Mouse (Mus musculus): ENCODE measurements at regions not wholly inside any gene's neighbourhood (a gene's known extent, or its start where the extent isn't known, plus 50 kb on each side); places are given as distances from the start of the nearest gene placed in this dataset.

DNA sequence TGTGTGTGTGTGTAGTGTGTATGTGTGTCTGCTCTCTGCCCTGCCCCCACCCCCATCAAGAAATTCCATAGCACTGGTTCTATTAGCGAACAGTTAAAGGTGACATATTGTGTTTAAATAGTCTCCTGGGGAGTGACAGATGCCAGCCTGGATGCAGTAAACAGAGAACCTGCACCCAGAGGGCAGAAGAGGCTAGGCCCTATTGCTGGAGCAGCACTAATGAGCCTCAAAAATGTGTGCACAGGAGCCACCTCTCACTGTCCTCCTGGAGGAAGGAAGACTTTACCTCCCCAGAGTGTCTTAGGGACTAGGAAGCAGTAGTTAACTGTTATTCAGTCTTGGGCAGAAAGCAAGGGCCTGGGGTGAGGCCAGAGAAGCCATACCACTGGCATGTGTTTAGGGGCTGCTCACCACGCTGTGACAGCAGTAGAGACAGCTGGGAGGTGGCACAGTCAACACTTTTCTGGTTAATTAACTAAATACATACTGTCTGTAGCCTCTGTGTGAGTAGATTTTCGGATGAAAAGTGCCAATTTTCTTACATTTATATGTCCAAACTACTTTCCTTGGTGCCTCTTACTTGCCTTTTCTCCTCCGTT, 155.5 kb upstream of the Vstm2b start:
- DNase-seq (ENCODE audit: low read depth, low spot score) = no peak

DNA sequence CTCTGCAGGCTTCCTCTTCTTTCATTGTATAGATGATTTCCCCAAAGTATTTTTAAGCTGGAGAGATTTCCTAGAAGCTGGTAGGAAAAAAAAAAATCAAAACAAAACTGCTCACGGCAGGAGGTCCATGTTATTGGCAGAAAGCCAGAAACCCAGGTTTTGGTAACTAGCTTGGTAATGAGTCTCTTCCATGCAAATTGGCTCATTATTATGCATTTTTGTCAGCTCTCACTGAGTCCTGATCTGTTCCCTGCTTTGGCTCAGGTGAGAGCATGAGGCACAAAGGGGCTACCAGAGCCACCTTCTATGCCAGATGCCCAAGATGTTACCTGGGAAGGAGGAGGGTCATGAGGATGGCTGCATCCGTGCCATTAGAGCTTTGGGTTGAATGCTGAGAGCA, 146.3 kb upstream of the Vstm2b start:
- DNase-seq (ENCODE audit: low read depth, low spot score) = no peak

DNA sequence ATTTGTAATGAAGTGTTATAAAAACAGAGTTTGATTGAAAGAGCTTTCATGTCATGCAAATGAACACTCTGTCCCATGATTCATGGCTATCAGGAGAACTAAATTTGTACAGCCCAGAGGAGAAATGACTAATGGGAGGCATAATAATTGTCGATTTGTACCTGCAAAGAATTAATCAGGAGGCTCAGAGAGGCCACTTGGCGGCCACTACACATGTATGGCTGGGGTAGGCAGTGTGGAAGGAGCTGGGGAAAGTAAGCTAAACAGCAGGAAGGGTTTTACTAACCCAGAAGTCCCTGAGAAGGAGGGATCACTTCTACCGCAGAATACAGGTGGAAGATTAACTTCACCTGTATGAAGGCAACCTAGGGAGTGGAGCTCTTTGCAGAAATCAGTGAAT, 145.9 kb upstream of the Vstm2b start:
- DNase-seq (ENCODE audit: low read depth, low spot score) = no peak

DNA sequence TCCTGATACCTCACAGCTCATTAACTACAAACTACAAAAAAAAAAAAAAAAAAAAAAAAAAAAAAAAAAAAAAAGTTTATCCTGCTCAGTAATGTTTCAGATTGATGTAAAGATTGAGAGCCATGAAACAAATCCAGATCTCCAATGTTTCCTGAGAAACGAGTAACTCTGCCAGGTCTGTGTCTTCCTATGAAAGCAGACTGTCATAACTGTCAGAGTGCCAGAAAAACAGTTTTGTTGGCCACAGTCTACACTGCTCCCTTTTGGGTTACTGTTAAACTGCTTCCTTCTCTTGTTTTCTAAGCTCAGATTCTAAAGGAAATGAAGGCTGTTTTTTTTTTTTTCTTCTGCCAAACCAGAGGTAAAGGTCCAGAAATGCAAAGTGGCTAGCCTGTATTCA, 144.6 kb upstream of the Vstm2b start:
- no peak for DNase-seq (ENCODE audit: low read depth, low spot score)

DNA sequence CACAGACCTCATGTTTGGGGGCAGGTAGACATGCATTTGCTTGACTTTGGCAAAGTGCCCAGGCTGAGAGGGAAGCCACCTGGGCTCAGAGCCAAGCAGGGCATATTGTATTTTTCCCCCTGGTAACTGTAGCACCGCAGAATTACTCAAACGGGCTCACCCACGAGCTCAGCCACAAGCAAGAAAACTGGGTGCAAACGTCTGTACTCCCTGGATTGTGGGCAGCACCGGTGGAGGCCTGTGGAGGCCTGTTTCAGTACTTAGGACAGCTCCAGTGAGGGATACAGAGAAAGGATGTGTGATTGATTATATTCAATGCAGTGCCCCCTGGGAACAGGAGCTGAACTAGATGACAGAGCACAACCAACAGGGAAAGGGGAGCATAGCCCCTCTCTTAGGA, 135.6 kb upstream of the Vstm2b start:
- no peak for DNase-seq (ENCODE audit: low read depth, low spot score)

DNA sequence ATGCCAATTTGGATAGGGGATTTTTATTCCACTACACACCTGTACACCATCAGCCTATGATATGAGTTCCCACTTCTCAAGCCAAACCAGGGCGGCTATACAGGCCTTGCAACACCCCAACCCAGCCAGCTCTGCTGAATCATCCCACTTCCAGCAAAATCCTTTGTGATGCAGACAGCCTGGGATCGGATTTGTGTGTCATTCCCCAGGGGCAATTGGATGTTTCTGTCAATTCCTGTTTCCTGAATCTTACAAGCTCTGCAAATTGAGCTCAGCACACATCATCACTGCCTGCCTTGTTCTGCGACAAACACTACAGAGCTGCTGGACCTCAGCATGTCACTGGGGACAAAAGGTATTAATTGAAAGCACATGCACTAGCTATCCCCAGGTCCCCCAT, 132.0 kb upstream of the Vstm2b start:
- no peak for DNase-seq (ENCODE audit: low read depth, low spot score)

DNA sequence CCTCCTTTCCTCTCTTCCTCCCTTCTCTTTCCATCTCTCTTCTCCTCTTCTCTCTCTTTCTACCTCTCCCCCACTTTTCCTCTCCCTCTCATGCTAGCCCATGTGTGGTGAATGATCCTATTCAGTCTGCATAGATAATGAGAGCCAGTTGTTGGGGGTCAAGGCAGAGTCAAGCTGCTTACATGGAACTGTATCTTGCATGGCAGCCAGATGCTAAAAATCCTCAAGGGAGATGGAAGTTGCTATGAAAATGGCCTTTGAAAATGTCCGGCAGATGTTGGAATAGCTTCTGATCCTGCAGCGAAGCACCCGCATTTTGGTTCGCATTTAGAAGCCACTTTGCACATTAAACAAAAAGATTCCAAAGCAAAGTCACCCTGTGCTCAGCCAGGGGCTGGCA, 121.9 kb upstream of the Vstm2b start:
- DNase-seq (ENCODE audit: low read depth, low spot score) = no peak

DNA sequence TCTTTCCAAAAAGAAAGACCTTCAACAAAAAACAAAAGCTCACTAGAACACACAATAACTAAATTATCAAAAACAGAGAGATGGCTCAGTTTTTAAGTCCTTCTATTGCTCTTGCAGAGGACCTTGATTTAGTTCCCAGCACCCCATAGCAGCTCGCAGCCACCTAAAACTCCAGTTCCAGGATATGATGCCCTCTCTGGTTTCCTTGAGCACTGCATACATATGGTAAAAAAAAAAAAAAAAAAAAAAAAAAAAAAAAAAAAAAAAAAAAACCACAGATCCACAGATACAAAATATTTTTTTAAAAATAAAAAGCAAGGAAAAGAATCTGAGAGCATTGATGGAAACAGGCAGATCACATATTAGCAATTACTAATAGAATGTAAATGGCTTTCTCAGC, 113.2 kb upstream of the Vstm2b start:
- no peak for DNase-seq (ENCODE audit: low read depth, low spot score)

DNA sequence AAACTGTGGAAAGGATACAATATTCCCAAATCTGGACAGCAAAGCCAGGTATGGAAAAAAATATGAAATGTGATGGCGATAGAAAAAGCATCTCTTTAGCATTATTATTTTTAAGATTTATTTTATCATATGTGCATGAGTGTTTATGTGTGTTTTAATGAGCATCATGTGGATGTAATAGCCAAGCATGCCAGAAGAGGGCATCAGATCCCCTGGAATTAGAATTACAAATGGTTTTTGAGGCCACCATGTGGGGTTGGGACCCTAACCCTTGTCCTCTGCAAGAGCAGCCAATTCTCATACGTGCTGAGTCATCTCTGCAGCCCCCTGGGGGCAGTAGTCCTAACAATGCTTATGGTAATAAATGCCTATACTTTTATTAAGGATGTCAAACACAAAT, 111.4 kb upstream of the Vstm2b start:
- no peak for DNase-seq (ENCODE audit: low read depth, low spot score)

DNA sequence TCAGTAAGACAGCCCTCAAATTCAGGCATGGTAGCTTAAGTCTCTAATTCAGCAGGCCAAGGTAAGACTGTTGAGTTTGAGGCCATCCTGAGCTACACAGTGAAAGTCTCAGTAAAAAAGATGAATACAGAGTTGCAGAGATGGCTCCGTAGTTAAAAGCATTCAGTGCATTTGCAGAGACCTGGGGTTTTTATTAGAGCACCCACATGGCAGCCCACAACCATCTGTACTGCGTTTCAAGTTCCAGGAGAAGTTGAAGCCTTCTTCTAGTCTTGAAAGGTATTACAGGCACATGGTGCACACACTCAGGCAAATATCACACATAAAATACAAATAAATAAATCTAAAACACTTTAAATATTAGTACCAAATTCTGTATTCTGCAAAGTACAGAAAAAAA, 109.6 kb upstream of the Vstm2b start:
- DNase-seq (ENCODE audit: low read depth, low spot score) = no peak

DNA sequence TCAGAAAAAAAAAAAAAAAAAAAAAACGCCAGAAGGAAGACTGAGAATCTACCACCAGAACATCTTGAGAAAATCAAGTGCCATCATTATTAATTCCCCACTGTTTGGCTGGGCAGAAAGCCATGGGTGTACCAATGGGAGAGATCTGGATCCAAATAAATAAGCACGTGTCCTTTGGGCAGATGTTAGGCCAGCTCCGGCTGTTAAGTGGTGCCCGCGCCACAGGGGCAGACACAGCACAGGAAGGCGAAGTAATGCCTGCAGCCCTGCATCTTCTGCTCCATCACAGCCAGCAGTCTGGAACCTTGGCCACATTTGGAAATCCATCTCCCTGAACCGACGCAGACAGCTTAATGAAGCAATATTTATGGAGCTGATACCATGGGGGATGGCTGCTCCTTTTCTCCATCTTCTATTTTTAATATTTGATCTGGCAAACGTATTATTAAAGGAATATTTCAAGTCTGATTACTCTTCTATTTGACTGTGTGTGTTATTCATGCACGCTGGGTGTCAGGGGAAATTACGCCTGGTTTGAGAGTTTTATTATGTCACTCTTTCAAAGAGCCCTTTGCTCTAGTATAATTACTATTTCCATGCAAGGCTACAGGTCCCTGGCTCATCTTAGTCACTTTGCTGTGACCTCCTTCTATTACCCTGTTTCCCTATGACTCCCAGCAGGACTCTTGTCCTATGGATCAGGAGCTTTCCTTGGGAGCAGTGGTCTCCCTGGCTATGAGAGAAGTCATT, 103.5 kb upstream of the Vstm2b start:
- no peak for DNase-seq (ENCODE audit: low read depth, low spot score)

DNA sequence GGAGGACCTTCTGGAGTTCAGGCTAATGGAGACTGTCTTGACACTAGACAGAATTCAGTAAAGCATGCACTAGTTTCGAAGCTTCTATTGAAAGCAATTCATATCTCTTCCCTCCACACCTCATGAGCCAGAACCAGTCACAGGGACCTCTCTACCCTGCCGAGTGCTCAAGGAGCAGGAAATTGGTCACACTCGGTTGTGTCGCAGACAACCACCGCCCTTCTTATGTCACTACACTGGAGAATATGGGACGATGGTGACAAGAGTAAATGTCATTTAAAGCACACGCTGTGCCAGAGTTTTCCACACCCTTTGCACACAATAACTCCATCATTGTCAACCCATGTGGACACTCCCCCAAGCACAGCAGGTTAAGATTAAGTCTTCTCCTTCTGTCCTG, 98.3 kb upstream of the Vstm2b start:
- no peak for DNase-seq (ENCODE audit: low read depth, low spot score)

DNA sequence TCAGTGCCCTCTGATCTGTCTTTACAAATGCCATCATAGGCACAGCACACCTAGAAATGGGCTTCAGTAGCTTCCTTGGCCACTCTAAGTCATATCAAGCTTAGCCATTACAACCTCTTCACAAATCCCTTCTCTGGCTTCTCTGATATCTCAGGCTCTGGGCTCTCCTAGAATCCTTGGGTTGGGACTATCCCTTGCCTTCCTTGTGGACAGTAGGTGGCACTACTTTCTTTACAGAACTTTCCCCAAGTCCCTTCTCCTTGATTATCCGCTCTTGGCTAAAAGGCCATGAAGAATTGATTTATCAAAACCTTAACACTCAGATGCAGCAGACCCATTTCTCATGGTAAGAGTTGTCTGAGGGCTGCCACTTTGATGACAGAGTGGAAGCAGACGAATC, 96.8 kb upstream of the Vstm2b start:
- no peak for DNase-seq (ENCODE audit: low read depth, low spot score)

DNA sequence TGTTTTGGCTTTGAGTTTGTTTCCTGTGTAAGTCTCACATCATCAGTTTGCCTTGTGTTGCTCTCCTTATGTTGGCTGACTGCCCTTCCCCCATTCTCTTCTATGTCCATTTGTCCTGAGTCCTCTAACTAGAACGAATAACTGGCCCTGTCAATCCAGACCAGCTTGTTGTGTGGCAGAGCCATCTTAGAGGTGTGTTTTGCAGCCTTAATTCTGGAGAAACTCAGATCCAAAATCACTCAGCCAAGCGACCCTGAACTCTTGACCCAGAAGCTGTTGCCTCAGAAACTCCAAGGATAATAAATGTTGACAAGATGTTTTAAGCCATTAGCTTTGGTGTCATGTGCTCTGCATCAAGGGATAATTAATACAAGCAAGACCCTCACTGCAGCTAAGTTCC, 92.9 kb upstream of the Vstm2b start:
- DNase-seq (ENCODE audit: low read depth, low spot score) = no peak

DNA sequence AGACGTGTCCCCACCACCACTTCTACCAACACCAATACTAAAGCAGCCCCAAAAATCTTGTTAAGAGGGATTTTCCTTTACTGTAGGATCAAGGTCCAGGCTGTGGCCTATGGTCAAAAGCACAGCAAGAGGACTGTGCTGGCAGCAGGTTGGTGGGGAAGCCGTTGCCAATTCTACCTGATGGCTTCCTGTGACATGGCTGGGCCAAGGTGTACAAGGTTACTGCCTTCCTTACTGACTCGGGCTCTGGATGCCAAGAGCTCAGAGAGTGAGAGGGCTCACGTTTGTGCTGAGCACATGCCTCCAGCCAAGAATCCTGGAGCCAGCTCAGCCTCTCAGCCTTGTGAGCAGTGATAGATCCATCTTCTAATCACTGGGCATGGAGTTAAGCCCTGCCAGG, 92.3 kb upstream of the Vstm2b start:
- no peak for DNase-seq (ENCODE audit: low read depth, low spot score)

DNA sequence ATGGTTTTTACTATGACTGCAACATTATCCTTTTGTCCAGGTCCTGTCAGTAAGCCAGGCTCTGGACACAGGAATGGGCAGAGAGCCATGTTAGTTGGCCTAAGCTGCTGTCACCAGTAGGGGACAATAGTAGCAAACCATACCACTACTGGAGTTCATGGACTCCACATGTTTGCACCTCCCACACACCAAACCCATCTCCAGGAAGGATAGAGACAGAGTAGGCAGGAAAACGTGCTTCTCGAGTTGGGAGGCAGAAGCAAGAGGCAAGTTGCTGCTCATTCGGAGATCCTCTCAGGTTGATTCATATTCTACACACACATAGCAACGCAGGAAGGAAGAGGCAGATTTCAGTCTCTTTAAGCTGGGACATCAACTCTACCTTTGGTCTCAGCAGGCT, 85.2 kb upstream of the Vstm2b start:
- no peak for DNase-seq (ENCODE audit: low read depth, low spot score)

DNA sequence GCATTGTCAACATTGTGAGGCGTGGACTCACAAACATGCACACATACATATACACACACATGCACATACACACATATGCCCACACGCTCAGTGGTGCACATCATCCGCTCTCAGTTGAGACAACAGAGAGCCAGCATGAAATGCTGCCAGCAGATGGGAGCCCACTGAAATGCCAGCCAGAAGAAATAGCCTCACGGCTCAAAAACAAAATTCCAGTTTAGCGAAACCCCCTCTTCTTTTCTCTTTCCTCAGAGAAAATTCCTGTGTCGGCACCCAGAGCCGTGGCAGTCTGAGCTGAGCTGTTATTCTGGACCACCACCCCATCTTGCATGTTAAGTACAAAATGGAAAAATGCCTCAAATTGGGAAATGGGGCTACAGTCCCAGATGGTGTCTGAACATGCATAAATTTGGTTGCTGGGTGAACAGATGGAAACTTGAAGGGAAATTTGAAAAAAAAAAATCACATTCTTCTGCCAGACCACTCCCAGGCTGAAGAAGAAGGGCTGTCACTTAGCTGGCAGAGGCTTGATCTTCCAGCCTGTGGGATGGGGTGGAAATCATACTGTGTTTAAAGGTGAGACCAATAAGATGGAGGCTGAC, 72.9 kb upstream of the Vstm2b start:
- no peak for DNase-seq (ENCODE audit: low read depth, low spot score)

DNA sequence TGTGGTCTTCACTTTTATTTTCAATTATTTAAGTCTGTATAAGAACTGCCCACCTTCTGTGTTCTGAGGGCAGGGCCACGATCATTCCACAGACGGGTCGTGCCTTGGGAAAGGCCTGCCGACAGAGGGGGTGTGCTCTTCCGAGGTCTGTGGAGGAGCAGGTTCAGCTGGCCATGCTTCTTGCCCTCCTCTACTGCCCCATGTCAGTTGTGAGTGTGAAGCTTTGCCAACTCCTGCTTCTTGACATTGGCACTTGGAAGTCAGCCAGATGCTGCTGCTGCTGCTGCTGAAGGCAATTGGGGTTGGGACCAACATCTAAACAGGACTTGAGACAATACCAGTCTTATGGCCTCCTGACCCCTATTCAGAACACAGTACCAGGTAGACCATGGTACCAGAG, 68.6 kb upstream of the Vstm2b start:
- DNase-seq (ENCODE audit: low read depth, low spot score) = no peak

DNA sequence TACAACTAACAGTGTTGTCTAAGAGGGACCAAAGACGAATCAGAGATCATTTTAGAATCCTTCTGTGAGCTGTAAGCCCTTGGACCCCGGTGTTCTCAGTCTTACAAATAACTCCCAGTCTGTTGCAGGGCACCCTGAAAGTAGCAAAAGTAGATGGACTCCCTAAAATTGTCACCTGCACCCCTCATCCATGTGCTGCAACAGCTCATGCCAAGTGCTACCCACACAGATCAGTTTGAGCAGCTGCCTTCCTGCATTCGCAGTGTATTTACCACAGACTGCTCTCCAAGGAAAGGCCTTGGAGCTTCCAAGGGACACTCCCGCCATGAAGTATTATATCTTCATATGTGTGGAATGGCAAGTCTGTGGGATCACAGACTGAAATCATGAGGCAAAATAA, 66.5 kb upstream of the Vstm2b start:
- DNase-seq (ENCODE audit: low read depth, low spot score) = no peak

DNA sequence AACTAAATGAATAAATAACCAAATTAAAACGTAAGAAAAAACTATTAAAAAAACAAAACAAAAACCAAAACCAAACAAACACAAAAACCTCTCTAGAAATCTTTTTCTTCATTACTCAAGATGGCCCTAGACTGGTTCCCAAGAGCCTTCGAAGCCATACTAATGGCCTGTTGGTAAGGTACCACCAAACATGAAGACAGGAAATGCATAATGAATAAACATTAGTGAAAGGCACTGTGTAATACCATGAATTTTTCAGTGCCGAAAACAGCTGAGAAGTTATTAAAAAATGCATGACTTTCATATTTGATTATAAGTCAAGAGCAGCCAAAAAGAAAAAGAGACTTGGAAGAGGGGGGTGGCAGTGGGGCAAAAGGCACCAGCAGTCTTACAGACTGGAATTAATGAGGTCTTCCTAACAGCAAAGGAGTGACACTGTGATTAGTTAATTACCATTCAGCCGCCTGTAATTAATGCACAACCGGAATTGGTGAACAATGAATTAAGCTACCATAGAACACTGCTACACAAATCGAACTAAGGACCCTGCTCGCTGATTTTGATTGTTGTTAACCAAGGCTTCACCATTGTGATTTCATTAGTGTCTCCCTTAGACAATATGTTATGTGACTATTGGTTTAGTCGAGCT, 55.7 kb upstream of the Vstm2b start:
- DNase-seq (ENCODE audit: low read depth, low spot score) = no peak

DNA sequence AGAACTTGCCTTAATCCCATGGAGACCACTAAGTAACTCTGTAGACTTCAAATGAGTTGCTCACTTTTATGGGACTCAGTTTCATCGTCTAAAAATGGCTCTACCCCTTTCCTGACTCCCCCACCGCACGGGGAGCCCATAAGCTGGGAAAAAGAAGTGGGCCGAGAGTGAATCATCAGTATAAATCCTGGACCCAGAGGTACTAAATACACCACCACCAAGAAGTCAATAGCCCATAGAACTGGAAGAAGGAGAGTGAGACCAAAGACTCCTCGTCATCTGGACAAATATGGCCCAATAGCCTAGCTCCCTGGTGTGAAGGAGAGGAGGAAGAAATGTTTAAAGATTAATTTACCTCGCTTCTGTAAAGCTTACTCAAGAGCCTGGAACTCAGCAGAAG, 51.6 kb upstream of the Vstm2b start:
- no peak for DNase-seq (ENCODE audit: low read depth, low spot score)
